Mouse (Mus musculus) spleen, postnatal 36 days (tissue): ENCODE results near the gene Atl1.

Experiments used
- DNase-seq, 2 experiments: peaks; one replicate each; pipeline ENCODE4 v3.0.0; 2022; ENCODE audit warnings: low spot score in 2 of 2, mixed read lengths in 1 of 2

Gene Atl1

DNA sequence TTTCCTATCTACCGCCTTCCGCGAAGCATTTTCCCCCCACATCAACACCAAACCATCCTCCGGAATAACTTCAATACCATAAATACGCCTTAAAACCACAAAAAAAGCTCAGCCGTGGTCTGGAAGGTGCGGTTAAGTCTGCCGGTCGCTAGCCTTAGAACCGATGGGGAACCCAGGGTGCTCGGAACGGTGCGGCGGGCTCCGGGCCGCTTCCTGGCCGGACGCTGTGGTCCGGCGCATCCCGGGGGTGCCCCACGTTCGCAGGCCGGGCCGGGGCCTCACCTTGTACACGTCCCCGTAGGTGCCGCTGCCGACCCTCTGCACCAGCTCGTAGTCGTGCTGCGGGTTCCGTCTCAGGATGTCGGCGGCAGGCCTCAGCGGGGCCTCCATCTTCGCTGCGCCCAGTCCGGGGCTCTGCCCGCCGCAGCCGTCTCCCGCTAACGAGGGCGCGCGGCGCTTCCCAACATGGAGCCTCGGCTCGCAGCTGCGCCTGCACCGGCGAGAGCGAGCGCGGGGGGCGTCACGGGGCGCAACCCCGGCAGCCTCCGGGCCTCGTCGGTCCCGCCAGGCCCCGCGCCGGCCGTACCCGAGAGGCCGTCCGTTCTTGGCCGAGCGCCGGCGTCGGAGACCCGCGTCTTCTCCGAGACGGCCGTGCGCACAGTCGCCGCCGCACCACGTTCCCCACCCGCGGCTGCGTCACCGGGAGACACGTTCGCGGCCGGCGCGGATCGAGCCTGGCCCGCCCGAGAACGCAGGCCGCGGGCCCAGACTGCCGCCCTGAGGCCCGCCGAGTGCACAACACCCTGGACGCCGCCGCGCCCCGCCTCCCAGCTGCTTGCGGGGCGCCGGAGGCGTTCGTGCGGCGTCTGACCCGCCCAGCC lies at the start of gene Atl1, which contains the start of gene Map4k5:
TSS of gene Atl1 (plus strand) at position 244 of the 881 bp plus-strand sequence.
TSS of gene Map4k5 (minus strand) at position 830 of the 881 bp plus-strand sequence.
- DNase-seq = peak; percentile 85 to 86

DNA sequence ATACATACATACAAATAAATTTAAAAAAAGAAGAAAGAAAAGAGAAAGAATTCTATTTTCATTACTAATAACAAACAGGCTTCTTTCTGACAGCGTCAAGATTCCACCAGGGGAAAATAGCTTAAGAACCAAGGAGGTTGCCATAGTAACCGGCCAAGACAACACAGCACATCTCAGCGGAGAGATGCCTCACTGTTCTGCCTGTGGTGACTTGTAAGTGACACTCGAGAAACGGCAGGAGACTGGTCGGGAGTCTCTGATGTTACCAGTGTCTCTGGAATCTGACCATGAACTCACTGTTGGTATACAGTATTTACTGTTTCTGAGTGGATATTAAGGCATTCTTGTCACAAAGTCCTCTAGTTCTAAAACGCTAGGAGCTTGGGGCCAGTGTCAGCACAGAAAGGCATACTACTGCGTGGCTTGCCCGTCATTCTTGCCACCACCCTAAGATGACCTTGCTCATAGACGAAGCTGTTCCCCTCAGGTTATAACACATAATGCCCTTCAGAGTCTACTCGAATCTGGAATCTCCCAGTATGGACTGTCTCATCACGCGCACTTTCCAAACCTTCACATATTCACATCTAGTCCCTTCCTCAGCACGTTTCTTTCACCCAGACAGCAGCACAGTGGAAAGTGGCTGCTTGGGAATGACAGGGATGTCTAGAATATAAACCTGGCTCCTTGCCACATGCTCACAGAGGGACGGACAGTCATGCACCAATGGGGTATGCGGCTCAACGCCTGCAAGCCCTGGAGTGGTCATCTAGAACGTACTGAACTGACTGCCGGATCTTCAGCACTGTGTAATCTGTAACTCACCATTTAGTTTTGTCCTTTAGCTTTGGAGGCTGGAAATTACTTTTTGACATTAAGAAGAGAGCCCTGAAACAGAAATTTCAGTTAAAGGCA lies 48.6 kb upstream of the Atl1 start:
- no peak for DNase-seq

DNA sequence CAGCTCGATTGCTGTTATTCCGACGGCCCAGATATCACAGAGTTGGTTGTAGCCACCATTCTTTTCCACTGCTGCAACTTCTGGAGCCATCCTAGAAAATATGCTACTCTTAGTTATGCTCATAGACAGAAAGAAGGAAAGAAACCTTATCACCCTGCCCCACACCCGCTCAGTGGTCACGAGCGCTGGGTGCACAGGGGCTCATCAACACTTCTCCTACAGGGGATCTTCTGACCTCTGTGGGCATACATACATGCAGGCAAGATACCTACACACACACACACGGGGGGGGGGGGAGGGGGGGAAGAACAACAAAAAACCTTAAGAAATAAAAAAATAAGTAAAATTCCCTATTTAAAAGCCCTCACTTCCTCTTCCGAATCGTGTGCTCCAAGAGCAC lies 46.7 kb upstream of the Atl1 start:
- DNase-seq = no peak

DNA sequence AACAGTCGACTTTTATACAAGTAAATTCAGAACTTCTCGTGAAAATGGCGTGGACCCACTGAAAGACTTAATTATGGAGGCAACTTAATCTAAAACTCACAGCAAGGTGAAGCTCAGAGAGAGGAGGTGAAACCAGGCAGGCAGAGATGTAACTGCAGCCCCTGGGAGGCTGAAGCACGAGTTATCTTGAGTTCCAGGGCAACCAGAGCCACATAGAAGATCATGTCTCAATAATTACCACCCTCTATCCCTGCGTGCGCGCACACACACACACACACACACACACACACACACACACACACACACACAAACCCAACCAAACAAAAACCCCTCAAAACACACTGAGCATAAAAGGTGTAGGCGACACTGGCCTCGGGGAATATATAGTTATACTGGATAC lies 45.9 kb upstream of the Atl1 start:
- DNase-seq = no peak

DNA sequence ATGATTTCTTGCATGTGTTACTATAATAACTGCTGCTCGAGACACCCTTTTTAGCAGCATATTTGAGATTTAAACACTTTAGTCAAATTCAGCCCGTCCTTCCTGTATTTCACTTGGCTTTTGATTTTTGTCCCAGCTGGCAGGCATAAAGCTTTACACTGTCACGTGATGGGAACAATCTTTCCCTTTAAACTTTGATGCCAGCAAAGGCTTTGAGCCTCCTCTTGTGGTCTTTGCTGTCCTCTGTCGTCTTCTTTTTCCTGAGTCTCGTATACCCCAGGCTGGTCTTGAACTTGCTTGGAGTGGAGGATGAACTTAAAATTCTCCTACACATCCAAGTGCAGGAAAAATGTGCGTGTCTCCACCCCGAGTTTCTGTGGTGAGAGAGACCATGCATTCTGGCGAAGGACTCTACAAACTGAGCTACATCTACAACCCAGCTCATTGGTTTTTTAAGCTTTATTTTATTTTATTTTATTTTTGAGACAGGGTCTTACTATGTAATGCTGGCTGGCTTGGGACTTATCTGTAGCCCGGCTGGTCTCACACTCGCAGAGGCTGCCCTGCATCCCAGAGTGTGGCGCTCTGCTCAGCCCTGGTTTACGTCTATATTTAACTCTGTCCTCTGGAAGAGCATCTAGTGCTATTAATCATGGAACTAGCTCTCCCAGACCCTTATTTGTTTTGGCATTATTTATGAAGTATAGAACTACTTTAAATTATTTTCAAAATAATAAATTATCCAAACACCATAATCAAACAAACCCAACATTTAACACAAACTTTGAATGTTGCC lies 44.1 kb upstream of the Atl1 start:
- no peak for DNase-seq

- DNase-seq = no peak
Observed at GRCm38 (mm10) chr12:69852288-69852687, 40.1 kb upstream of the Atl1 start.

DNA sequence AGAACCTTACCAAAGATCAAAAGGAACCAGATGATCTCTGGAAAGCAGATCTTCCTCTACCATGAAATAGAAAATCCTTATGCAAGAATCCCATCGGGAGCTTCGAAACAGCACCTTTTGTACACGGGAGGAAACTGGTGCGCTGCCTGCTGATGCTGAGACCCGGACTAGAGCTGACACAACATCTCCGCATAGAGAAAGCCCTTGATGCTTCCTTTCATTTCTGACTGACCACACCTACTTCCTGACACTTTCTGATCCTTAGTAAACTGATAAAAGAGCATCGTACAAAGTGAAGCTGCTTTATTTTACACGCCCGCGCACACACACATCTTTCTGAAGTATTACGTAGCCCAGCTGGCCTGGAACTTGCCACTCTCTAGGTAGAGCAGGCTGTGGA lies 39.0 kb upstream of the Atl1 start:
- no peak for DNase-seq

DNA sequence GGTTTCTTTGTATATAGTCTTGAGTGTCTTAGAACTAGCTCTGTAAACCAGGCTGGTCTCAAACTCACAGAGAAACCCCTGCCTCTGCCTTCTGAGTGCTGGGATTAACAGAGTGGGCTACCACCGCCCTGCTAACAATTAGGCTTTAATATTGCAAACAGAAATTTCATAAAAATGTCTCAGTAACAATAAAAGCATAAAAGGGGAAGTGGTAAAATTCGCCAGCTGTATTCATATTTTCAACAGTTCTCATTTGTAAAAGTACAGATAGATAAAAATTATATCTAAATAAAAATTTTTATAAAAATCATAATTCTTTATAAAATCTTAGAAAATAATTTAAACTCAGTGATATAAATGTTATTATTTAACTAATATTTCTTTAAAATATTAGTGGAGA lies 38.5 kb upstream of the Atl1 start:
- no peak for DNase-seq

- no peak for DNase-seq
Observed at GRCm38 (mm10) chr12:69855641-69856300, 36.6 kb upstream of the Atl1 start.

DNA sequence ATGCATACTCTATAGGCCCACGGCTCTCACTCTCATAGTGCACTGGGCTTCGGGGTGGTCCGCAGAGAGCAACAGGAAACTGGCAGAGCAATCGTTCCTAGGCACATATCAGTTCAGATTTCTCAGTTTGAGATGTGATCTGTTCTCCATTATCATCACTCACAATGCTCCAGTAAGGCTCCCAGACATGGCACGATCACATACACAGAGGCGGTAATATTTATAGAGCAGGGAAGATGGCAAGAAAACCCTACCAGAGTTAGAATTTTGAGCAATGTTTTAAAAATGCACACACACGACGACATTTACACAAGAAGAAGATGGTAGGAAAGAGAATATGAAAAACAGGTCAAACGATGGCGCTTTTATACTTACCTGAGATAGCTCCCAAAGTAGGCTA lies 36.0 kb upstream of the Atl1 start:
- no peak for DNase-seq

GRCm38 (mm10) chr12:69857597-69857996 lies 34.8 kb upstream of the Atl1 start:
- DNase-seq = no peak

DNA sequence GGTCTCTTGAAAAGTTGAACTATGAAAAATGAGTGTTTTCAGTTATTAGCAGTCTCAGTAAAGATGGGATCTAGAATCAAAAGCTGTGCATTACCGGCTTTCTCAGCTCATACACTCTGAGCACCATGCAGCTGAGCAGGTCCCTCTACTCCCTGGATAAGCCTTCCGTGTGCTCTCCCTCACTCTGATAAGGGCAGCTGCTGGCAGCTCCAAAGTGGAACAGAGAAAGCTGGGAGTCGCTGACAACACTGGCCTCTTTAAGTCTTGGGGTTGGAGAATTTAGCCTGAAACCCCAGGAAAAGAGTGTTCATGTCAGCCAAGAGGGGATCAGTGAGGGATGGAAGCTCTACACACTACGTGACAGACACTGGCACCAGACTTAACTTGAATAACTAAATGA lies 33.6 kb upstream of the Atl1 start:
- DNase-seq = no peak

DNA sequence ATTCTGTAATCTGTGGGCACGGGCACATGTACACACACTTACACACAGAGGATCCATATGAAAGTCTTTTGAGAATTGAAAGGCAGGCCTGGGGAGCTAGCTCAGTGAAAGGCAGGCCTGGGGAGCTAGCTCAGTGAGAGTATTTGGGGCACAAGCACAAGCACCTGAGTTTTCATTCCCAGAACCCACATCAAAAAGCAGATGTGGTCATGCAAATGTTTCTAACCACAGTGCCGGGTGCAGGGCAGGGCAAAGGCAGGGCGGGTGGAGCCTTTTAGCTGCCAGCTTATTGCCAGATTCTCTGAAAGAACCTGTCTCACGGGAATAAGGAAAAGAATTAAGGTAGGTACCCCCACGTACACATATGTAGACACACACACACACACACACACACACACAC lies 28.9 kb upstream of the Atl1 start:
- DNase-seq = peak; percentile 75 to 76

DNA sequence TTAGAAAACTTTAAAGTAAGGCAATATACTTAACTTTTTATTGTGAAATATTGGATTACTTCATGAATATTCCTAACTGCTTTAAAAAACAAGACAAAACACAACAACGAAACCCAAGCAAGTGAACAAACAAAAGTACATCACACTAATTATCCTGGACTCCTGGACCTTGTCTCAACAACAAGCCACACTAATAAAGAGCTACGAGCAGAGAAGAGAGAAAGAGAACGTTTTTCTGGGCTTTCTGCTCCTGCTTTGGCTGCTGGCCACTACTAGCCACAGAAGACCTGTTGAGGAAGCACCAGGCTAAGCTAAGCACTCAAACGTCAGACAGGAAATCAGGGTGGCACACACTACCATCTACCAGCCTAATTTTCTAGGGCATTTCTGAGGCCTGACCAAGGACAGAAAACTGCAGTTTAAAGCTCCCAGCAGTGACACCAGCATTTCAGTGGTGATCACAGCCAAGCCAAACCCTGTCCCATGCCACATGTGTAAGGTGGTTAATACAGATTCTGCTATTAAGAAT lies 28.2 kb upstream of the Atl1 start:
- peak; percentile 43 for DNase-seq

- DNase-seq = no peak
Observed at GRCm38 (mm10) chr12:69867338-69867737, 25.1 kb upstream of the Atl1 start.

DNA sequence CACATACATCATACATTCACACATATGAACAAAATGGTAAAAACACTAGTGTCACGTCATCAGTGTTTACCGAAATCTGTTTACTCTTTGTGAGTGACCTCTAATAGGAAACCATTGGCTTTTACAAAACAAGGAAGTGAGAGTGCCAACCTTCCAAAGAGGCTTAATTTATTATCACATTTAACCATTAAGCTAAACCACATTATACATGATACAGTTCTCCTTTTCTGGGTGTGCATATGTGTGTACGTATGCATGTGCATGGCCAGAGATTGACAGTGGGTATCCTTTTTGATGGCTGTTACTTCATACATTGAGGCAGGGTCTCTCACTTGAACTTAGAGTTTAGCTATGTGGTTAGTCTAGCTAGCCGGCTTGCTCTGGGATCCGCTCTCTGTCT lies 20.8 kb upstream of the Atl1 start:
- no peak for DNase-seq

GRCm38 (mm10) chr12:69877842-69878363 lies 14.5 kb upstream of the Atl1 start:
- no peak for DNase-seq

DNA sequence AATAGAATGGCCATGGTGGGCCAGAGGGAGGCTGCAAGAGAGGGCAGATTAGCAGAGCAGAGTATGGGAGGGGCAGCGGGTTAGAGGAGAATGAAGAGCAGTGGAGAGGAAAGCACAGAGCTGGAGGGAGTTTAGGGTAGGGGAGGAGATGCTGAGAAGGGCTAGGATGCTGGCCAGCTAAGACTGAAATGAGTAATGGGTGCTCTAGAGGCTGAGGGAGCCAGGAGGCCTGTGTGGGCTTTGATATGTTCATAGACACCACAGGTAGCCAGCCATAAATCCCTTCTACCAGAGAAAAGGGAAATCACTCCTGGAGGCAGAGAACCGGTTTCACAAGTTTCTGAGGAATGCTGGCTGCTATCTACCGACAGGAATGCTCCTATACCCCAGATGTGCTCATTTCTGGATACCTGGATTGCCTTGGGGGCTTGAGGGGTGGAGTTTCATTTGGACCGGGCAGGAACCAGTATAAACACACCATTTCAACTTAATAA lies 13.2 kb upstream of the Atl1 start:
- no peak for DNase-seq

GRCm38 (mm10) chr12:69879739-69880138 lies 12.7 kb upstream of the Atl1 start:
- DNase-seq = no peak

- DNase-seq = no peak
Observed at GRCm38 (mm10) chr12:69881198-69881905, 11.1 kb upstream of the Atl1 start.
